Mouse (Mus musculus): Measurements from ENCODE around the gene Slc35b4. TPM values are rescaled to one million over a fixed set of nuclear protein-coding genes. Genes with fewer than 3 reads are reported as not detected.
A peak's percentile ranks its signal among the peaks of the same experiment; 100 is the strongest.

The Slc35b4 gene
- polyA plus RNA-seq, 1 experiment from 2014 or later: 46.3 TPM

- H3K9me3 ChIP-seq: no peaks in the 10 kb centered on the region
- no peak for DNase-seq (ENCODE audit: low spot score)
- H3K36me3 ChIP-seq: peaks cover 77% of the 10 kb centered on the region
- H3K27ac ChIP-seq: no peak overlapping the region
- WGBS: 80% methylated on average over 2 of the region's 2 CpGs
- no peak overlapping the region for H3K4me3 ChIP-seq
- H3K4me1 ChIP-seq: peaks cover 16% of the 10 kb centered on the region
- H3K27me3 ChIP-seq (ENCODE audit: insufficient read depth, poor library complexity, severe bottlenecking): no peaks in the 10 kb centered on the region
Measured at GRCm38 (mm10) chr6:34162607-34163006, 14.3 kb downstream of the Slc35b4 start.

- no peak for DNase-seq (ENCODE audit: low spot score)
- Histone ChIP-seq H3K27me3 (ENCODE audit: insufficient read depth, poor library complexity, severe bottlenecking) (no peaks in the 10 kb centered on the region), H3K4me3 (no peak overlapping the region), H3K9me3 (no peaks in the 10 kb centered on the region), H3K4me1 (peaks cover 23% of the 10 kb centered on the region), H3K36me3 (peaks cover 77% of the 10 kb centered on the region), H3K27ac (no peak overlapping the region)
- 90% methylated on average over 7 of the region's 7 CpGs for WGBS
Measured at GRCm38 (mm10) chr6:34161511-34161910, 15.4 kb downstream of the Slc35b4 start.

GRCm38 (mm10) chr6:34160816-34161310, 16.0 kb downstream of the Slc35b4 start:
- H3K4me3 ChIP-seq: no peak overlapping the region
- H3K9me3 ChIP-seq: no peaks in the 10 kb centered on the region
- H3K36me3 ChIP-seq: peaks cover 72% of the 10 kb centered on the region
- H3K27me3 ChIP-seq (ENCODE audit: insufficient read depth, poor library complexity, severe bottlenecking): no peaks in the 10 kb centered on the region
- H3K4me1 ChIP-seq: peaks cover 29% of the 10 kb centered on the region
- WGBS: 81% methylated on average over 7 of the region's 7 CpGs
- peak overlapping the region; percentile 24; the same call in 1 of the 2 replicates for H3K27ac ChIP-seq
- no peak for DNase-seq (ENCODE audit: low spot score)

GRCm38 (mm10) chr6:34159998-34160815, 16.7 kb downstream of the Slc35b4 start:
- Histone ChIP-seq H3K36me3 (peaks cover 65% of the 10 kb centered on the region), H3K9me3 (no peaks in the 10 kb centered on the region), H3K27me3 (ENCODE audit: insufficient read depth, poor library complexity, severe bottlenecking) (no peaks in the 10 kb centered on the region), H3K4me3 (no peak overlapping the region), H3K4me1 (peaks cover 36% of the 10 kb centered on the region), H3K27ac (peak overlapping the region; percentile 24)
- WGBS: 45% methylated on average over 23 of the region's 23 CpGs
- no peak for DNase-seq (ENCODE audit: low spot score)

- H3K27me3 ChIP-seq (ENCODE audit: insufficient read depth, poor library complexity, severe bottlenecking): no peaks in the 10 kb centered on the region
Measured at GRCm38 (mm10) chr6:34156841-34157748, 19.8 kb downstream of the Slc35b4 start.

GRCm38 (mm10) chr6:34156057-34156456, 20.9 kb downstream of the Slc35b4 start:
- Histone ChIP-seq H3K27ac (peak overlapping the region; percentile 50; the same call in 1 of the 2 replicates), H3K4me3 (no peak overlapping the region), H3K27me3 (ENCODE audit: insufficient read depth, poor library complexity, severe bottlenecking) (no peaks in the 10 kb centered on the region), H3K36me3 (peaks cover 46% of the 10 kb centered on the region), H3K4me1 (peaks cover 52% of the 10 kb centered on the region), H3K9me3 (no peaks in the 10 kb centered on the region)
- no peak for DNase-seq (ENCODE audit: low spot score)
- 52% methylated on average over 5 of the region's 5 CpGs for WGBS

More at GRCm38 (mm10) chr6:34156841-34157748, 19.8 kb downstream of the Slc35b4 start:
- H3K4me1 ChIP-seq: peaks cover 54% of the 10 kb centered on the region
- 74% methylated on average over 14 of the region's 14 CpGs for WGBS
- no peak overlapping the region for H3K4me3 ChIP-seq
- H3K36me3 ChIP-seq: peaks cover 50% of the 10 kb centered on the region
- no peaks in the 10 kb centered on the region for H3K9me3 ChIP-seq
- DNase-seq (ENCODE audit: low spot score): peak; percentile 89
- peak overlapping the region; percentile 42; the same call in 1 of the 2 replicates for H3K27ac ChIP-seq

GRCm38 (mm10) chr6:34155137-34155804, 21.6 kb downstream of the Slc35b4 start:
- peaks cover 44% of the 10 kb centered on the region for H3K4me1 ChIP-seq
- H3K27me3 ChIP-seq (ENCODE audit: insufficient read depth, poor library complexity, severe bottlenecking): no peaks in the 10 kb centered on the region
- H3K36me3 ChIP-seq: peaks cover 38% of the 10 kb centered on the region
- DNase-seq (ENCODE audit: low spot score): no peak
- H3K4me3 ChIP-seq: no peak overlapping the region
- WGBS: 70% methylated on average over 15 of the region's 15 CpGs
- peak overlapping the region; percentile 56 for H3K27ac ChIP-seq
- no peaks in the 10 kb centered on the region for H3K9me3 ChIP-seq

GRCm38 (mm10) chr6:34154202-34154601, 22.7 kb downstream of the Slc35b4 start:
- DNase-seq (ENCODE audit: low spot score): no peak
- 61% methylated on average over 3 of the region's 3 CpGs for WGBS

GRCm38 (mm10) chr6:34153069-34154052, 23.6 kb downstream of the Slc35b4 start:
- Histone ChIP-seq H3K4me3 (no peak overlapping the region), H3K9me3 (no peaks in the 10 kb centered on the region), H3K4me1 (peaks cover 38% of the 10 kb centered on the region), H3K27ac (no peak overlapping the region), H3K36me3 (peaks cover 19% of the 10 kb centered on the region), H3K27me3 (ENCODE audit: insufficient read depth, poor library complexity, severe bottlenecking) (no peaks in the 10 kb centered on the region)
- DNase-seq (ENCODE audit: low spot score): no peak
- 75% methylated on average over 18 of the region's 18 CpGs for WGBS

More at GRCm38 (mm10) chr6:34154202-34154601, 22.7 kb downstream of the Slc35b4 start:
- Histone ChIP-seq H3K9me3 (no peaks in the 10 kb centered on the region), H3K4me3 (no peak overlapping the region), H3K36me3 (peaks cover 28% of the 10 kb centered on the region), H3K27ac (no peak overlapping the region), H3K27me3 (ENCODE audit: insufficient read depth, poor library complexity, severe bottlenecking) (no peaks in the 10 kb centered on the region), H3K4me1 (peaks cover 38% of the 10 kb centered on the region)

GRCm38 (mm10) chr6:34149821-34150220, 27.1 kb downstream of the Slc35b4 start:
- Histone ChIP-seq H3K27me3 (ENCODE audit: insufficient read depth, poor library complexity, severe bottlenecking) (no peaks in the 10 kb centered on the region), H3K36me3 (no peaks in the 10 kb centered on the region), H3K4me1 (peaks cover 14% of the 10 kb centered on the region), H3K4me3 (no peak overlapping the region), H3K27ac (no peak overlapping the region), H3K9me3 (peaks cover 7% of the 10 kb centered on the region; the same call in 1 of the 2 replicates)
- 83% methylated on average over 1 of the region's 1 CpGs for WGBS
- no peak for DNase-seq (ENCODE audit: low spot score)

GRCm38 (mm10) chr6:34149066-34149465, 27.8 kb downstream of the Slc35b4 start:
- H3K36me3 ChIP-seq: no peaks in the 10 kb centered on the region
- peaks cover 7% of the 10 kb centered on the region; the same call in 1 of the 2 replicates for H3K9me3 ChIP-seq
- H3K27ac ChIP-seq: no peak overlapping the region
- WGBS: 81% methylated on average over 9 of the region's 9 CpGs
- DNase-seq (ENCODE audit: low spot score): no peak
- no peaks in the 10 kb centered on the region for H3K27me3 ChIP-seq (ENCODE audit: insufficient read depth, poor library complexity, severe bottlenecking)
- H3K4me3 ChIP-seq: no peak overlapping the region
- peaks cover 6% of the 10 kb centered on the region for H3K4me1 ChIP-seq

Measured in heart, embryonic 10.5 days (tissue).